Mouse (Mus musculus): ENCODE data around the gene Olfr820. TPM values are rescaled to one million over a fixed set of nuclear protein-coding genes. Genes with fewer than 3 reads are reported as not detected.

Gene Olfr820
- polyA plus RNA-seq, 1 experiment from 2014 or later: not detected

Other genes with a start within 250 kb of the Olfr820 start
- not detected in 2 replicates for gene Olfr808, start 247.1 kb upstream of the Olfr820 start, polyA plus RNA-seq (2015; fragmentation: Nextera tagmentation; extraction: Ambion mirVana)
- gene Olfr809, start 238.0 kb upstream of the Olfr820 start, polyA plus RNA-seq (2015; fragmentation: Nextera tagmentation; extraction: Ambion mirVana): not detected in 2 replicates
- gene Olfr810, start 217.7 kb upstream of the Olfr820 start, polyA plus RNA-seq (2015; fragmentation: Nextera tagmentation; extraction: Ambion mirVana): not detected in 2 replicates
- not detected in 2 replicates for gene Olfr811, start 208.2 kb upstream of the Olfr820 start, polyA plus RNA-seq (2015; fragmentation: Nextera tagmentation; extraction: Ambion mirVana)
- gene Olfr812, start 166.5 kb upstream of the Olfr820 start, polyA plus RNA-seq (2015; fragmentation: Nextera tagmentation; extraction: Ambion mirVana): not detected in 2 replicates
- gene Olfr813, start 157.3 kb upstream of the Olfr820 start, polyA plus RNA-seq (2015; fragmentation: Nextera tagmentation; extraction: Ambion mirVana): not detected in 2 replicates
- gene Olfr814, start 132.8 kb upstream of the Olfr820 start, polyA plus RNA-seq (2015; fragmentation: Nextera tagmentation; extraction: Ambion mirVana): not detected in 2 replicates
- gene Olfr815, start 106.8 kb upstream of the Olfr820 start, polyA plus RNA-seq (2015; fragmentation: Nextera tagmentation; extraction: Ambion mirVana): not detected in 2 replicates
- not detected in 2 replicates for gene Olfr816, start 97.0 kb upstream of the Olfr820 start, polyA plus RNA-seq (2015; fragmentation: Nextera tagmentation; extraction: Ambion mirVana)
- gene Olfr818, start 63.5 kb upstream of the Olfr820 start, polyA plus RNA-seq (2015; fragmentation: Nextera tagmentation; extraction: Ambion mirVana): not detected in 2 replicates
- not detected in 2 replicates for gene Olfr819, start 45.4 kb upstream of the Olfr820 start, polyA plus RNA-seq (2015; fragmentation: Nextera tagmentation; extraction: Ambion mirVana)
- not detected in 2 replicates for gene Olfr247, start 36.5 kb upstream of the Olfr820 start, polyA plus RNA-seq (2015; fragmentation: Nextera tagmentation; extraction: Ambion mirVana)
- not detected in 2 replicates for gene Gm10310, start 27.6 kb upstream of the Olfr820 start, polyA plus RNA-seq (2015; fragmentation: Nextera tagmentation; extraction: Ambion mirVana)
- gene Olfr821, start 17.7 kb downstream of the Olfr820 start, polyA plus RNA-seq (2015; fragmentation: Nextera tagmentation; extraction: Ambion mirVana): not detected in 2 replicates
- not detected in 2 replicates for gene Olfr822, start 58.6 kb downstream of the Olfr820 start, polyA plus RNA-seq (2015; fragmentation: Nextera tagmentation; extraction: Ambion mirVana)
- gene Olfr823, start 102.8 kb downstream of the Olfr820 start, polyA plus RNA-seq (2015; fragmentation: Nextera tagmentation; extraction: Ambion mirVana): not detected in 2 replicates
- not detected in 2 replicates for gene Olfr824, start 117.4 kb downstream of the Olfr820 start, polyA plus RNA-seq (2015; fragmentation: Nextera tagmentation; extraction: Ambion mirVana)
- not detected in 2 replicates for gene Olfr825, start 154.1 kb downstream of the Olfr820 start, polyA plus RNA-seq (2015; fragmentation: Nextera tagmentation; extraction: Ambion mirVana)
- gene Olfr826, start 171.6 kb downstream of the Olfr820 start, polyA plus RNA-seq (2015; fragmentation: Nextera tagmentation; extraction: Ambion mirVana): not detected in 2 replicates
- not detected in 2 replicates for gene Olfr827, start 201.8 kb downstream of the Olfr820 start, polyA plus RNA-seq (2015; fragmentation: Nextera tagmentation; extraction: Ambion mirVana)